Comparison of ENCODE assay signal across 29 mouse cellular contexts in genomic region chr11:114807025-114807424, GRCm38 (mm10). TPM values are rescaled to one million over a fixed set of nuclear protein-coding genes. Genes with fewer than 3 reads are reported as not detected.
DNase-seq lines count a peak whose midpoint lies in the region; ATAC-seq and TF ChIP-seq lines count a peak whose summit lies in the region.
"Had no signal": no experiment of that assay in that cellular context is flagged by ENCODE, and none has a peak within 500 bp of the region (broad histone marks: within the 10 kb centered on the region; RNA-seq: fewer than 3 reads in every experiment).

No protein-coding gene starts in this region.

- H3K79me2 ChIP-seq in myocyte (ENCODE audit: control insufficient read depth, insufficient read depth): no peaks in the 10 kb centered on the region

- WGBS in cerebellum, adult 2 months: 54% methylated on average over 2 of the region's 2 CpGs
- WGBS in hindbrain, embryonic 11.5 days: 54% methylated on average over 2 of the region's 2 CpGs
- WGBS in hindbrain, embryonic 16.5 days: 32% methylated on average over 2 of the region's 2 CpGs
- 41% methylated on average over 2 of the region's 2 CpGs for WGBS in forebrain, embryonic 14.5 days

- ATAC-seq in hindbrain, embryonic 11.5 days (ENCODE audit: low FRiP score): peak; percentile 24; the same call in 1 of the 2 replicates
- ATAC-seq in hindbrain, embryonic 16.5 days: no peak
- ATAC-seq in forebrain, embryonic 14.5 days: peak; percentile 28; the same call in 1 of the 2 replicates
- ATAC-seq: intestine, postnatal 0 days had no signal

- DNase-seq in cerebellum, adult 2 months: peak in 1 of 2 experiments; percentile 27
- no peak for DNase-seq in cerebellum, adult 18-20 months
- DNase-seq in hindbrain, embryonic 11.5 days (ENCODE audit: low spot score): no peak
- peak; percentile 28 for DNase-seq in forebrain, embryonic 14.5 days (ENCODE audit: low spot score)
- DNase-seq in kidney, postnatal 4 days: no peak
- DNase-seq: adrenal gland, adult 2 months; adrenal gland, postnatal 36 days; gastrocnemius, postnatal 25 days; heart, adult 11 months; kidney, adult 9 months; kidney, postnatal 10 days; layer of hippocampus, adult 9-11 months; liver, embryonic 13.5 days; lung, adult 18-20 months; lung, postnatal 4 days; midbrain, embryonic 14.5 days had no signal

- no peaks in the 10 kb centered on the region for H3K9me3 ChIP-seq in hindbrain, embryonic 11.5 days (ENCODE audit: control insufficient read depth, low read length)
- no peaks in the 10 kb centered on the region for H3K9me3 ChIP-seq in hindbrain, embryonic 16.5 days (ENCODE audit: control insufficient read depth, low read length)
- no peaks in the 10 kb centered on the region for H3K9me3 ChIP-seq in forebrain, embryonic 14.5 days (replicated peaks; ENCODE audit: control insufficient read depth, low read length)
- H3K9me3 ChIP-seq: embryonic facial prominence, embryonic 13.5 days; heart, embryonic 10.5 days; heart, embryonic 15.5 days; limb, embryonic 10.5 days; limb, embryonic 15.5 days; liver, embryonic 13.5 days; neural tube, embryonic 12.5 days; stomach, embryonic 15.5 days had no signal

- H3K4me3 ChIP-seq in cerebellum, adult 2 months (replicated peaks; ENCODE audit: insufficient read depth, low read depth, low read length): no peak overlapping the region
- H3K4me3 ChIP-seq in hindbrain, embryonic 11.5 days (ENCODE audit: low read depth, low read length): no peak overlapping the region
- H3K4me3 ChIP-seq in hindbrain, embryonic 16.5 days (ENCODE audit: low read length): no peak overlapping the region
- no peak overlapping the region for H3K4me3 ChIP-seq in forebrain, embryonic 14.5 days (ENCODE audit: low read depth, low read length)
- H3K4me3 ChIP-seq in myocyte: no peak overlapping the region
- H3K4me3 ChIP-seq: embryonic facial prominence, embryonic 13.5 days; heart, embryonic 10.5 days; heart, embryonic 15.5 days; limb, embryonic 10.5 days; limb, embryonic 15.5 days; liver, embryonic 13.5 days; neural tube, embryonic 12.5 days; stomach, embryonic 15.5 days had no signal

- no peak overlapping the region for H3K4me2 ChIP-seq in hindbrain, embryonic 11.5 days (replicated peaks; ENCODE audit: low read depth, low read length)
- H3K4me2 ChIP-seq in hindbrain, embryonic 16.5 days (ENCODE audit: low read length): no peak overlapping the region
- H3K4me2 ChIP-seq in forebrain, embryonic 14.5 days (ENCODE audit: low read length): no peak overlapping the region
- no peak overlapping the region for H3K4me2 ChIP-seq in myocyte (ENCODE audit: low read depth)
- H3K4me2 ChIP-seq: embryonic facial prominence, embryonic 13.5 days; heart, embryonic 15.5 days; limb, embryonic 15.5 days; liver, embryonic 13.5 days; neural tube, embryonic 12.5 days; stomach, embryonic 15.5 days had no signal

- H3K9ac ChIP-seq in hindbrain, embryonic 11.5 days (ENCODE audit: low read depth, low read length): no peak overlapping the region
- no peak overlapping the region for H3K9ac ChIP-seq in hindbrain, embryonic 16.5 days (ENCODE audit: low read depth, low read length)
- H3K9ac ChIP-seq in forebrain, embryonic 14.5 days (ENCODE audit: low read length): no peak overlapping the region
- H3K9ac ChIP-seq: embryonic facial prominence, embryonic 13.5 days; heart, embryonic 15.5 days; limb, embryonic 15.5 days; liver, embryonic 13.5 days; neural tube, embryonic 12.5 days; stomach, embryonic 15.5 days had no signal

- no peak for TF ChIP-seq POLR2A in cerebellum, adult 2 months (IDR thresholded peaks at IDR 0.05; ENCODE audit: borderline replicate concordance, insufficient read depth, low read length)
- TF ChIP-seq POLR2A in myocyte (IDR thresholded peaks at IDR 0.05; ENCODE audit: insufficient read length, low read depth): no peak

- H3K4me1 ChIP-seq in cerebellum, adult 2 months (ENCODE audit: control insufficient read depth, insufficient read depth, low read length): peaks cover 40% of the 10 kb centered on the region
- peaks cover 27% of the 10 kb centered on the region for H3K4me1 ChIP-seq in hindbrain, embryonic 11.5 days (replicated peaks; ENCODE audit: control insufficient read depth, insufficient read depth, low read length)
- peaks cover 9% of the 10 kb centered on the region; the same call in 1 of the 2 replicates for H3K4me1 ChIP-seq in hindbrain, embryonic 16.5 days (ENCODE audit: control insufficient read depth, insufficient read depth, low read depth, low read length)
- peaks cover 24% of the 10 kb centered on the region for H3K4me1 ChIP-seq in forebrain, embryonic 14.5 days (ENCODE audit: control insufficient read depth, insufficient read depth, low read length)
- H3K4me1 ChIP-seq: heart, embryonic 15.5 days had no signal

- TF ChIP-seq CTCF in cerebellum, adult 2 months (IDR thresholded peaks at IDR 0.05; ENCODE audit: borderline replicate concordance, insufficient read depth, low read depth, low read length): no peak

- no peaks in the 10 kb centered on the region for H3K27me3 ChIP-seq in cerebellum, adult 2 months (ENCODE audit: control insufficient read depth, insufficient read depth, low read length)
- H3K27me3 ChIP-seq in hindbrain, embryonic 11.5 days (ENCODE audit: control insufficient read depth, insufficient read depth, low read length): no peaks in the 10 kb centered on the region
- H3K27me3 ChIP-seq in hindbrain, embryonic 16.5 days (replicated peaks; ENCODE audit: control insufficient read depth, insufficient read depth, low read length): no peaks in the 10 kb centered on the region
- no peaks in the 10 kb centered on the region for H3K27me3 ChIP-seq in forebrain, embryonic 14.5 days (replicated peaks; ENCODE audit: control insufficient read depth, insufficient read depth, low read length)
- no peaks in the 10 kb centered on the region for H3K27me3 ChIP-seq in myocyte (ENCODE audit: control insufficient read depth, insufficient read depth, insufficient read length)
- H3K27me3 ChIP-seq: embryonic facial prominence, embryonic 13.5 days; limb, embryonic 15.5 days; liver, embryonic 13.5 days; neural tube, embryonic 12.5 days; stomach, embryonic 15.5 days had no signal

- no peaks in the 10 kb centered on the region for H3K36me3 ChIP-seq in hindbrain, embryonic 11.5 days (ENCODE audit: control insufficient read depth, insufficient read depth, low read length)
- H3K36me3 ChIP-seq in hindbrain, embryonic 16.5 days (ENCODE audit: control insufficient read depth, insufficient read depth, low read length): no peaks in the 10 kb centered on the region
- H3K36me3 ChIP-seq in forebrain, embryonic 14.5 days (ENCODE audit: control insufficient read depth, insufficient read depth, low read length): no peaks in the 10 kb centered on the region
- no peaks in the 10 kb centered on the region for H3K36me3 ChIP-seq in myocyte (ENCODE audit: control insufficient read depth, insufficient read depth)
- H3K36me3 ChIP-seq: embryonic facial prominence, embryonic 13.5 days; heart, embryonic 10.5 days; heart, embryonic 15.5 days; limb, embryonic 10.5 days; limb, embryonic 15.5 days; liver, embryonic 13.5 days; neural tube, embryonic 12.5 days; stomach, embryonic 15.5 days had no signal

- peak overlapping the region; percentile 83 for H3K27ac ChIP-seq in cerebellum, adult 2 months (ENCODE audit: insufficient read depth, low read length)
- H3K27ac ChIP-seq in hindbrain, embryonic 11.5 days (ENCODE audit: low read depth, low read length): peak overlapping the region; percentile 71
- no peak overlapping the region for H3K27ac ChIP-seq in hindbrain, embryonic 16.5 days (ENCODE audit: low read depth, low read length)
- no peak overlapping the region for H3K27ac ChIP-seq in forebrain, embryonic 14.5 days (ENCODE audit: low read depth, low read length)
- H3K27ac ChIP-seq: embryonic facial prominence, embryonic 13.5 days; heart, embryonic 15.5 days; limb, embryonic 10.5 days; limb, embryonic 15.5 days; liver, embryonic 13.5 days; neural tube, embryonic 12.5 days had no signal

- no peak overlapping the region for H3ac ChIP-seq in myocyte (ENCODE audit: control insufficient read depth, insufficient read length)

TF ChIP-seq in myocyte, 11 proteins besides CTCF, POLR2A, EP300 and RAD21 (continues in another document):
- peak in 2 of 3 experiments; percentile 66 to 78 for TF ChIP-seq MYOD1 (IDR thresholded peaks at IDR 0.05; ENCODE audit: control insufficient read depth in 1 of 3, insufficient read length in 2 of 3, low read depth in 2 of 3)
- TF ChIP-seq MAX (IDR thresholded peaks at IDR 0.05; ENCODE audit: low read depth): no peak
- no peak for TF ChIP-seq POLR2AphosphoS2 (IDR thresholded peaks at IDR 0.05; ENCODE audit: insufficient read length, low read depth)
- peak in 1 of 3 experiments; percentile 45 for TF ChIP-seq MYOG (IDR thresholded peaks at IDR 0.05; ENCODE audit: control insufficient read depth in 1 of 3, insufficient read depth in 1 of 3, insufficient read length in 2 of 3, low read depth in 2 of 3)

RNA-seq across cellular contexts. Expression of gene Gpr142, which starts 8.3 kb away (rescaled TPM):
- polyA plus RNA-seq in cerebellum, adult 2 months (2012; rRNA removed): 0.29 and 0.64 TPM in 2 replicates
- 0.20 and 0.45 TPM in 2 replicates for polyA plus RNA-seq in hindbrain, embryonic 11.5 days (2014; fragmentation: Nextera tagmentation; extraction: Ambion mirVana)
- polyA plus RNA-seq in hindbrain, embryonic 16.5 days (2015; fragmentation: Nextera tagmentation; extraction: Ambion mirVana): not detected in 2 replicates
- polyA plus RNA-seq in forebrain, embryonic 14.5 days (2014; fragmentation: Nextera tagmentation; extraction: Ambion mirVana): not detected in 2 replicates
- 0.07 TPM for polyA plus RNA-seq in myocyte (2012; fragmentation: generic; extraction: Trizol)
- polyA plus RNA-seq: activated CD4-positive, CD25-positive, alpha-beta regulatory T cell, adult 4 months; adrenal gland, adult 2 months; C2C12; embryonic facial prominence, embryonic 13.5 days; heart, embryonic 10.5 days; heart, embryonic 15.5 days; intestine, postnatal 0 days; limb, embryonic 10.5 days; limb, embryonic 15.5 days; liver, embryonic 13.5 days; lung, postnatal 0 days; midbrain, embryonic 14.5 days; neural tube, embryonic 12.5 days had no signal

RNA-seq across cellular contexts. Expression of gene Btbd17, which starts 11.3 kb away (rescaled TPM):
- polyA plus RNA-seq in cerebellum, adult 2 months (2012; rRNA removed): 78.3 and 81.3 TPM in 2 replicates
- 39.2 and 46.2 TPM in 2 replicates for polyA plus RNA-seq in hindbrain, embryonic 11.5 days (2014; fragmentation: Nextera tagmentation; extraction: Ambion mirVana)
- polyA plus RNA-seq in hindbrain, embryonic 16.5 days (2015; fragmentation: Nextera tagmentation; extraction: Ambion mirVana): 22.4 and 24.2 TPM in 2 replicates
- polyA plus RNA-seq in forebrain, embryonic 14.5 days (2014; fragmentation: Nextera tagmentation; extraction: Ambion mirVana): 22.1 and 24.7 TPM in 2 replicates
- polyA plus RNA-seq in myocyte (2012; fragmentation: generic; extraction: Trizol): 34.0 TPM
- polyA plus RNA-seq: activated CD4-positive, CD25-positive, alpha-beta regulatory T cell, adult 4 months had no signal

RNA-seq across cellular contexts. Expression of gene Kif19a, which starts 41.8 kb away (rescaled TPM):
- 4.9 and 5.1 TPM in 2 replicates for polyA plus RNA-seq in cerebellum, adult 2 months (2012; rRNA removed)
- polyA plus RNA-seq in hindbrain, embryonic 11.5 days (2014; fragmentation: Nextera tagmentation; extraction: Ambion mirVana): 1.8 and 1.9 TPM in 2 replicates
- polyA plus RNA-seq in hindbrain, embryonic 16.5 days (2015; fragmentation: Nextera tagmentation; extraction: Ambion mirVana): 0.55 and 0.69 TPM in 2 replicates
- 0.23 and 0.34 TPM in 2 replicates for polyA plus RNA-seq in forebrain, embryonic 14.5 days (2014; fragmentation: Nextera tagmentation; extraction: Ambion mirVana)
- 5.4 TPM for polyA plus RNA-seq in myocyte (2012; fragmentation: generic; extraction: Trizol)
- polyA plus RNA-seq: limb, embryonic 10.5 days had no signal

RNA-seq across cellular contexts. Expression of gene Gprc5c, which starts 43.9 kb away (rescaled TPM):
- polyA plus RNA-seq in cerebellum, adult 2 months (2012; rRNA removed): 62.9 and 71.8 TPM in 2 replicates
- polyA plus RNA-seq in hindbrain, embryonic 11.5 days (2014; fragmentation: Nextera tagmentation; extraction: Ambion mirVana): 17.7 and 18.3 TPM in 2 replicates
- 9.7 and 12.9 TPM in 2 replicates for polyA plus RNA-seq in hindbrain, embryonic 16.5 days (2015; fragmentation: Nextera tagmentation; extraction: Ambion mirVana)
- polyA plus RNA-seq in forebrain, embryonic 14.5 days (2014; fragmentation: Nextera tagmentation; extraction: Ambion mirVana): 4.4 and 5.4 TPM in 2 replicates
- 172 TPM for polyA plus RNA-seq in myocyte (2012; fragmentation: generic; extraction: Trizol)

Comparison
In these comparisons a context has a peak if more than half of its experiments do, and no peak if none do; other contexts are left out.
1. H3K27ac ChIP-seq: peak in cerebellum, adult 2 months (single experiment) and hindbrain, embryonic 11.5 days (single experiment); none in hindbrain, embryonic 16.5 days (single experiment) and forebrain, embryonic 14.5 days (single experiment).